Mouse (Mus musculus) spleen, adult 2 months (tissue): ENCODE results near the gene Icos.

Experiments used
- CTCF ChIP-seq: fragments of 200-500 bp; IDR thresholded peaks from 2 replicates; pipeline ENCODE4 v1.5.1; 2011; ENCODE audit warnings: mild to moderate bottlenecking, inconsistent platforms; ENCODE audit not compliant: insufficient read depth, insufficient read length, insufficient replicate concordance; ENCODE audit errors: extremely low read depth
- POLR2A ChIP-seq: fragments of 200-500 bp; IDR thresholded peaks from 2 replicates; pipeline ENCODE4 v1.6.1; 2011; ENCODE audit warnings: low read depth, low read length, inconsistent platforms

DNA sequence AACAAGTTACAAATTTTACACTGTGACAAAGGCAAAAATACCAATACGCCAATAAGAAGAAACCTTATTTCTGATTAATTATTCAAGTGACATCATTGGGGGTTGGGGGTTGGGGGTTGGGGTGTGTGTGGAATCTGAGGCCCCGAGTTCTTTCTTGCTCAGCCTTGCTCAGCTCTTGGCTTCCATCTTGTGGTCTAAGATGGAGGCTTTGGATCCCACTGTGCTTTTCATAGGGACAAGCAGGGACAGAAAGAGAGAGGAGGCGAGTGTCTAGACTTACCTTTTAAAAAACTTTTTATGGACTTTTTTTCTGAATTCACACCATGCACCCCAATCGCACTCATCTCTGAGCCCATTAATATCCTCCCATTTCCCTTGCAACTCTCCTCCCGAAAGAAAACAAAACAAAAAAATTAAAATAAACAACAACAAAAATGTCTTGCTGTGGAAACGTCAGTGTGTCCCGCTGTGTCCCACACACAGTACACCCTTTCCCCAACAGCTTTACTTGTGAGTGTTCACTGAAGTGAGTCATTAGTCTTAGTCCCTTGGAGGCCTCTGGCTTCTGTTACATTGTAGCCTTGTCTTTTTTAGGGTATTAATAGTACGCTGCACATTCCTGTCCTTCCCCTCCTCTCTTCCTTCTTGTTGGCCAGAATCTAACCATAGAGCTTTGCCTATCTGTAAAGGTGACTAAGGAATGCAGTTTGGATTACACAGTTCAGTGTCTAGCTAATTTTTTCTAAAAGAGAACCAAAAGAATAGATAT, 31.9 kb upstream of the Icos start:
- TF ChIP-seq CTCF (no peak), POLR2A (no peak)
